12 mouse cellular contexts compared by ENCODE assay signal in the genomic region with DNA sequence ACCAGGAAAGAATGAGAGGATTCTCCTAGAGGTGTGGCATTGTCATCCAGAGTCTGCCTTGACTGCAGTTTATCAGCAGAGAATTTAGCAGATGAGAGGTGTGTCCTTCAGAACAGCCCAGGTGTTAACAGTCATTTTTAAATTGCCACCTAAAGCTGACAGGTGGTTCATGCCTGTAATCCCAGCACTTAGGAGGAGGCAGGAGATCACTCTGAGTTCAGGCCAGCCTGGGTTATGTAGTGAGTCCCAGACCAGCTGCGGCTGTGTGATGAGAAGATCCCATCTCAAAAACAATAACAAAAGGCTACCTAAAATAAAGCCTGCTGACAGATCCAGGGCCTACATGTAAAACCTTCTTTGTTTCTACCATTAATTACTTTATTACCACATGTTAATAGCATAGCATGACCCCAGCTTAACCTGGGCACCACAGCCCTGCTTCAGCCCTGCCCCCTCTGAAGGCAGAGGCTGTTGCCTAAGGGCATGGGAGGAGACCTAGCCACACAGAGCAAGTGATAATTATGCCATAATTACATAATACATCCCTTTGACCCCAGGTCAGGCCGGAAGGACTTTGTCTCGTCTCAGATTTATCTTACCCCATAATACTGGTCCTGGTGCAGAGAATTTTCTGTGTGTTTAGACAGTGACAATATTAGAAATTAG.
A peak's percentile ranks its signal among the peaks of the same experiment; 100 is the strongest.
DNase-seq lines count a peak whose midpoint lies in the region.
"Had no signal": no experiment of that assay in that cellular context is flagged by ENCODE, and none has a peak within 500 bp of the region (broad histone marks: within the 10 kb centered on the region; RNA-seq: fewer than 3 reads in every experiment).

No protein-coding gene starts in this region.

- DNase-seq in kidney, adult 11 months, result peak; percentile 46
- DNase-seq in kidney, adult 18-20 months, result no peak
- DNase-seq in 416B (ENCODE audit: low read depth) (peak; percentile 26), A20 (ENCODE audit: low read depth, low spot score) (peak; percentile 68)
- DNase-seq in kidney, postnatal 14 days, result peak; percentile 19
- no peak for DNase-seq in right cerebral cortex, postnatal 25 days
- DNase-seq in urinary bladder, postnatal 25 days (ENCODE audit: low spot score), result no peak
- DNase-seq: adrenal gland, adult 8-10 months; cerebellum, postnatal 10 days; gastrocnemius, postnatal 14 days; lung, adult 18-20 months; right cerebral cortex, postnatal 4 days had no signal

Comparison
In these comparisons a context has a peak if more than half of its experiments do, and no peak if none do; other contexts are left out.
1. DNase-seq: peak in kidney, adult 11 months (single experiment), 416B (single experiment), A20 (single experiment) and kidney, postnatal 14 days (single experiment); none in kidney, adult 18-20 months (single experiment), right cerebral cortex, postnatal 25 days (single experiment) and urinary bladder, postnatal 25 days (single experiment).